Mouse (Mus musculus) liver, adult 2 months (tissue): Measurements from ENCODE around the gene Dad1.

Experiments used
- CTCF ChIP-seq: fragments of 200-500 bp; IDR thresholded peaks from 2 replicates; pipeline ENCODE4 v1.5.1; 2011; ENCODE audit warnings: low read depth, low read length, control low read depth
- POLR2A ChIP-seq: fragments of 200-500 bp; IDR thresholded peaks from 2 replicates; pipeline ENCODE4 v1.6.1; 2011; ENCODE audit warnings: low read length, control low read depth; ENCODE audit not compliant: insufficient read depth; ENCODE audit errors: extremely low read depth

DNA sequence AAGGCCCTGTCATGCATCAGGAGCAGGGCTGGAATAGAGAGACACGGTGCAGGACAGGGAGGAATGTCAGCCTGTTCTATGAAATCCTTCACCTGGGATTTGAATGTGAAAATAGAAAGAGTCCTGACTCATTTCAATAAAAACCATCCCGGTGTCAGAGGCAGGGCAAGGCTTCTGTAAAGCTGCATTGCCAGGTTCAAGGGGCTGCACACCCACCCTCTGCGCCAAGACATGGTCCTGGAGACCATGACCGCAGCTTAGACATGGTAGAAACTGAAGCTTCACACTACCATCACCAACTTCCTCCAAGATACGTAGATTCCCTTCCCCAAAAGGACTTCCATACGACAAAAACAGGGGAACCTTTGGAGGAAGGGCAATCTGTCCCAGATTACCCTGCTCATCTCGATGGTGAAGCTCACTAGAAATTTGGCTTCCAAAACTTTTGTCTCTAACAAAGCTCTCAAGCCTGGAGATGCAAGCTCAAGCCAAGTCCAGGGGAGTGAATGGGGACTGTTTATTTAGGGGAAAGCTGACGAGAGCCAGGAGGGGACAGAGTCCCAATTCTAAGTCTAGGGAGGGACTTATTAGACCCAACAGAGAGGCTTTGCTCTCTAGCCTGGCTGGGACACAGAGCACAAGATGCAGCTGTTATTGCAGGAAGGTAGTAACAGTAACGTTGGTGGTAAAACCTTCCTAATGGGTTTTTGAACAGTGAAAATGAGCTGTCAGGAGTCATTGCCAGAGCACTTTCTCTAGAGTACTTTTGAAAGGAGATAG is 60.4 kb downstream of the Dad1 start:
- no peak for TF ChIP-seq CTCF
- TF ChIP-seq POLR2A, result no peak
